Mouse (Mus musculus): ENCODE measurements around the gene Rab28.
"Not testable (repeated sequence)": the region's sequence is repeated elsewhere in the genome, so short reads cannot be mapped to it uniquely, and the experiment has no call there.

The Rab28 gene

DNA sequence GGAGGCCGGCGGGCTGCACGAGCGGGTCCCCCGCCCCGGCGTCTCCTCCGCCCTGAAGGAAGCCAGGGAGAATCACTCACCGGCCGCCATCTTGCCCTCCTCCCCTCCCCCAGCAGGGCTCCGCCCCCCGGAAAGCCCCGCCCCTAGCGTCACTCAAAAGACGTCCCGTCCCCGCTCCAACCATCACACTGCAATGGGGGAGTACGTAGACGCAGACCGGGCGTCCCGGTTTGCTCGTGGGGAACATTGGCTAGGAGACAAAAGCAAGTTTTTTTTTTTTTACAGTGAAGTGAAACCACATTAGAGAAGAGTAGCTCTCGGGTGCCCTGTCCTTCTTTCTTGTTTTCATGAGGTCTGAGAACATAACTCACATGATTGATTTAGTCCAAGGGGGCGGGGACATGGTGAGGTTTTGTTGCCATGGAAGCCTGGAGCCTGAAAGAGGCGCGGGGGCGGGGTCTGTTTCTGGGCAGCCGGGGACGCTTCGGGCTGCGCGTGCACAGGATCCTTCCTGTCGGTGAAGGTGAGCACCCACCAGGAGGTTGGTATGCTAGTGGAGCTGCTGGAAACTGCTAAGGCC lies at the start of gene Rab28:
Gene Rab28 (minus strand): TSS at position 107 of the 580 bp plus-strand sequence.
- DNase-seq (ENCODE audit: low spot score in 2 of 2): peak; percentile 97 to 98

GRCm38 (mm10) chr5:41757338-41757737 lies 49.4 kb upstream of the Rab28 start:
- DNase-seq (ENCODE audit: low spot score in 2 of 2): no peak

GRCm38 (mm10) chr5:41756396-41756795 lies 48.4 kb upstream of the Rab28 start:
- no peak for DNase-seq (ENCODE audit: low spot score in 2 of 2)

DNA sequence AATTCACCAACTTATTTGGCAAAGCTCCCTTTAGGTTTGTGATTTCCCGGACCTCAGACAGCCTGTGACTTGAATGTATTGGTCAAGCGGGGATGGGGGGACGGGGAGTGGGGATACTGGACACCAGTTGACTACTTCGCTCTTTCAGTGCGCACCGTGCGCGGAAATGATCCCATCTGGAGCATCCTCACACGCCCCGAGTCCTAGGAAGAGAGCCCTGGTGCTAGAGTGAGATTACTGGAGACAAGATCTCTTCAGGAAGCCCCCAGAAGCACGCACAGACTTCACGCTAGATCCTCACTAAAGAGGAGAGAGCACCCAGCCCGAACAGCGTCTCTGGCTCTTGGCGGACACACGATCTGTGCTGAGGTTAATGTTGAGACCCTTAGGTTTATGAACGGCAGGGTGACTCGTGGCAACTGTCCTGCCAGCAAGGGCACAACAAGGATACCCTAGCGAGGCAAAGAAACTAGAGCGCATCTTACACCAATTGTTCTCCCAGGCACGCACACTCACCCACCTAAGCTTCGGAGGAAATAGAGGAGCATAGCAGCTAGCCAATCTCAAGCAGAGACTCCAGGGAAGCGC lies 47.5 kb upstream of the Rab28 start:
- DNase-seq (ENCODE audit: low spot score in 2 of 2): no peak

GRCm38 (mm10) chr5:41754836-41755235 lies 46.9 kb upstream of the Rab28 start:
- DNase-seq (ENCODE audit: low spot score in 2 of 2): no peak

DNA sequence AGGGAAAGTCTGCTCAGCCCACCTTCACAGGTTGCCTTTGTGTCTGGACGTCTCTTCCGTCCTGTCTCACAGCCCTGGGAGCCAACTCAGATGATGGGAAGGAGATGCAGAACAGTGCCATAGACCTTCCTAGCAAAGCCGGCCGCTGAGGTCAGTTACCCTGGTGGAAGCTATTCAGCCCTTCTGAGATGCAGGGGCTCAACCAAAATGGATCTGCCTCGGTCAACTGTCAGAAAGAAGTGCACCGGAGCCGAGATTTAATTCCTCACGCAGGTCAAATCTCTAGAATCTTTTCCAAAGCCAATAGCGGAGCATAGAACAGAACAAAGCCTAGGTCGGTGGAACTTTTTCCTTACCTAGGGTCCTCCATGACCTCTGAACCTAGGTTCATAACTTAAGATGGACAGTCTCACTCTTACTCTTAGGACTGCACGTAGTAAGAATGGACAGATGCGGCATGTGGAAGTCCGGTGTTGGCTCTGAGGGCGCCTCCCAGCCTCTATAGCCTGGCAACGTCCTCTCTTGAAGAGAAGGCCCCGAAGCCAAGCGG lies 46.3 kb upstream of the Rab28 start:
- DNase-seq (ENCODE audit: low spot score in 2 of 2): no peak

DNA sequence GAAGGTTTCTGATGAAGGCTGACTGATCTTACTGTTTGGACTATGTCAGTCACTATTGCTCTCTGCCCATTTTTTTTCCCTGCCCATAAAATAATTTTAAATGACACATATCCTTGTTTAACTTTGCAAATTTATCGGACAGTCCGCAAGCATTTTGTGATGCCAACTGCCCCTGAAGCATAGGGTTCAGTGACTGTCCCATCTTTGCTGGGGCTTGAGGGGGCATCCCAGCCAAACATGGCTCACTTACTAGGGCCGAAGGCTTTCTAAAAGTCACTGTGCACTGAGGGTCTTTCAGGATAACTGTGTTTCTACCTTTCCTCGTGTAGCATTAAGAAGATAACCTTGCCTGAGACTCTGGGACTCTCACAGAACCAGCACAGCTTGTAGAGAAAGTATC lies 44.8 kb upstream of the Rab28 start:
- no peak for DNase-seq (ENCODE audit: low spot score in 2 of 2)

GRCm38 (mm10) chr5:41744898-41745780 lies 37.2 kb upstream of the Rab28 start:
- no peak for DNase-seq (ENCODE audit: low spot score in 2 of 2)

GRCm38 (mm10) chr5:41744234-41744633 lies 36.3 kb upstream of the Rab28 start:
- no peak for DNase-seq (ENCODE audit: low spot score in 2 of 2)

DNA sequence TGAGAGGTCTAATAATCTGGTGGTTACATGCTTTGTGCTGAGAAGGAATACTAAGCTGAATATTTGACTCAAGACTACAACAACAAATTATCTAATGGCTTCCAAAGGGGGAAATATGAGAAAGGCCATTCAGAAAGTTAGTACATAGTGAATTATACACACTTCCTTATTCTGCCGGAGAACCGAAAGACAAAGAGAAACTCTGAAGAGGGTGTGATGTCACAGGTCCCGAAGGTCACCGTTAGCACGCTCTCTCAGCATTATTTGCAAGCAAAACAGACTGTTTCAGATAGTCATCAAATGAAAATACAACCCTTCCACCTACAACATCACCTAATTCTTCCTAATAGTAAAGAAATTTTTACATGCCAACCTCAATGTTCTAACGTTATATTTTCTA lies 30.9 kb upstream of the Rab28 start:
- DNase-seq (ENCODE audit: low spot score in 2 of 2): no peak

- no peak for DNase-seq (ENCODE audit: low spot score in 2 of 2)
Measured at GRCm38 (mm10) chr5:41737039-41737438, 29.1 kb upstream of the Rab28 start.

DNA sequence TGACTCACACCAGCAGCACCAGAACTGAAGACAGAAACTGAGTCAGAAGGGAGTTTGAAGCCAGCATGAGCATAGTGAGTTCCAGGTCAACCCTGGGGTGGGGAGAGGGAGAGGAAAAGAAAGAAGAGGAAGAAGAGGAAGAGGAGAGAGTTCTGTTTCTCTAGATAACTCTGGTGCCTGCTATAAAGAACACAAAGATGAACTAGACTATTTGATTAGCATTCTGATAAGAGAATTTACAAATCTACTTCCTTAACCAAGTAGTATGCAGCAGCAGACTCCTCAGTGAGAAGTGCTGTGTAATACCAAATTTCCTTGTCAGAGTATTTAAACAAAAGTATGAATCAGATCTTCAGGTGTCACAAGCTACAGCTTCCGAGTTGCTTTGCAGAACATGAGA lies 19.1 kb upstream of the Rab28 start:
- no peak for DNase-seq (ENCODE audit: low spot score in 2 of 2)

- DNase-seq (ENCODE audit: low spot score in 2 of 2): no peak
Measured at GRCm38 (mm10) chr5:41725573-41725972, 17.6 kb upstream of the Rab28 start.

- DNase-seq (ENCODE audit: low spot score in 2 of 2): peak in 1 of 2 experiments; percentile 1
Measured at GRCm38 (mm10) chr5:41707115-41708015, 592 bp downstream of the Rab28 start.

DNA sequence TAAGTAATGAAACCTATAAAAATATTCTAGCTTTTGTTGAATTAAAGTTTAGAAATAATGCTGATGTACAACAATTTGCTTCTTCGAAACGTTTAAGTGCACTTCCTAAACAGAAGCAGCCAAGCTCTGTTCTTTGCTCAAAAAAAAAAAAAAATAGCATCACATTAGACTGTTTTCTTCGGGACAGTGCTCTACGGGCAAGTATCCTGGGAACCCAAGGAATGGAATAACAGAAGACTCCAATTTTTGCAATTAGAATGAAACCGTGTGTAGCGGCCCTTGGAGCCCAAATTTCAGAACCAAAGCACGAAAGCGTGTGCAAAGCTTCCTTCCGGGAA lies 1.2 kb downstream of the Rab28 start:
- DNase-seq (ENCODE audit: low spot score in 2 of 2): no peak

- DNase-seq (ENCODE audit: low spot score in 2 of 2): not testable (repeated sequence)
Measured at GRCm38 (mm10) chr5:41701085-41701484, 6.9 kb downstream of the Rab28 start.

- no peak for DNase-seq (ENCODE audit: low spot score in 2 of 2)
Measured at GRCm38 (mm10) chr5:41697958-41698357, 10.0 kb downstream of the Rab28 start.

GRCm38 (mm10) chr5:41685016-41685415 lies 22.9 kb downstream of the Rab28 start:
- no peak for DNase-seq (ENCODE audit: low spot score in 2 of 2)

GRCm38 (mm10) chr5:41683976-41684375 lies 24.0 kb downstream of the Rab28 start:
- no peak for DNase-seq (ENCODE audit: low spot score in 2 of 2)

GRCm38 (mm10) chr5:41666012-41666411 lies 41.9 kb downstream of the Rab28 start:
- DNase-seq (ENCODE audit: low spot score in 2 of 2): no peak

DNA sequence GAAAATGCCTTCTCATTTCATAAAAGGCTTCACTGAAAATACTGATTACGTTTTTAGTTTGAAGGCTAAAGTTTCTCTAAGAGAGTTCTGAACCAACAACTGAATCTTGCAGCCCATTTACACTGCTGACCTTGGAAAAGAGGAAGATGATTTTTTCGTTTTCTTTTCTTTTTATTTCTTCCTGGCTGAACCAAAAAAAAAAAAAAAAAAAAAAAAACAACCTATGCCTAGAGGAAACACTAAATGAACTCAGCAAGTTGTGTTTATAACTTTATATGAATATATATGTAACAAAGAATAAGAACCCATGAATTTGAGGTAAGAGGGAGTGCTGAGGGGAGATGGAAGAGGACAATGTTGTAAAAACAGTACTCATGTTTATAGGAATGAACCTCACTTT lies 71.2 kb downstream of the Rab28 start:
- no peak for DNase-seq (ENCODE audit: low spot score in 2 of 2)

Data from natural killer cell, adult 2 months (primary cell).